Mouse (Mus musculus): Measurements from ENCODE around the gene Hk3.
A peak's percentile ranks its signal among the peaks of the same experiment; 100 is the strongest.

Hk3 gene

GRCm38 (mm10) chr13:55002090-55002489, 19.1 kb downstream of the Hk3 start:
- DNase-seq (ENCODE audit: low read depth): no peak

- no peak for DNase-seq (ENCODE audit: low read depth)
Measured at GRCm38 (mm10) chr13:55000433-55000832, 20.8 kb downstream of the Hk3 start.

- DNase-seq (ENCODE audit: low read depth): no peak
Measured at GRCm38 (mm10) chr13:54997568-54997967, 23.6 kb downstream of the Hk3 start.

GRCm38 (mm10) chr13:54995161-54995560, 26.0 kb downstream of the Hk3 start:
- no peak for DNase-seq (ENCODE audit: low read depth)

GRCm38 (mm10) chr13:54994576-54994975, 26.6 kb downstream of the Hk3 start:
- no peak for DNase-seq (ENCODE audit: low read depth)

GRCm38 (mm10) chr13:54992215-54992614, 29.0 kb downstream of the Hk3 start:
- DNase-seq (ENCODE audit: low read depth): no peak

- no peak for DNase-seq (ENCODE audit: low read depth)
Measured at GRCm38 (mm10) chr13:54988181-54988760, 32.9 kb downstream of the Hk3 start.

GRCm38 (mm10) chr13:54987405-54987804, 33.8 kb downstream of the Hk3 start:
- no peak for DNase-seq (ENCODE audit: low read depth)

- DNase-seq (ENCODE audit: low read depth): peak; percentile 29
Measured at GRCm38 (mm10) chr13:54983614-54984013, 37.6 kb downstream of the Hk3 start.

GRCm38 (mm10) chr13:54983001-54983400, 38.2 kb downstream of the Hk3 start:
- DNase-seq (ENCODE audit: low read depth): no peak

- DNase-seq (ENCODE audit: low read depth): no peak
Measured at GRCm38 (mm10) chr13:54980957-54981356, 40.2 kb downstream of the Hk3 start.

- DNase-seq (ENCODE audit: low read depth): no peak
Measured at GRCm38 (mm10) chr13:54978804-54979203, 42.4 kb downstream of the Hk3 start.

- DNase-seq (ENCODE audit: low read depth): no peak
Measured at GRCm38 (mm10) chr13:54975546-54975945, 45.6 kb downstream of the Hk3 start.

GRCm38 (mm10) chr13:54970521-54971247, 50.5 kb downstream of the Hk3 start:
- DNase-seq (ENCODE audit: low read depth): peak; percentile 63

- no peak for DNase-seq (ENCODE audit: low read depth)
Measured at GRCm38 (mm10) chr13:54969513-54969912, 51.7 kb downstream of the Hk3 start.

GRCm38 (mm10) chr13:54968636-54969035, 52.5 kb downstream of the Hk3 start:
- no peak for DNase-seq (ENCODE audit: low read depth)

GRCm38 (mm10) chr13:54967501-54967900, 53.7 kb downstream of the Hk3 start:
- no peak for DNase-seq (ENCODE audit: low read depth)

- peak; percentile 22 for DNase-seq (ENCODE audit: low read depth)
Measured at GRCm38 (mm10) chr13:54965256-54965655, 55.9 kb downstream of the Hk3 start.

- DNase-seq (ENCODE audit: low read depth): peak; percentile 71
Measured at GRCm38 (mm10) chr13:54960491-54960890, 60.7 kb downstream of the Hk3 start.

- DNase-seq (ENCODE audit: low read depth): peak; percentile 49
Measured at GRCm38 (mm10) chr13:54959842-54960241, 61.3 kb downstream of the Hk3 start.

- DNase-seq (ENCODE audit: low read depth): no peak
Measured at GRCm38 (mm10) chr13:54959059-54959701, 62.0 kb downstream of the Hk3 start.

- DNase-seq (ENCODE audit: low read depth): no peak
Measured at GRCm38 (mm10) chr13:54957281-54957680, 63.9 kb downstream of the Hk3 start.

Measured in NIH3T3 (cell line).